Mouse (Mus musculus): ENCODE measurements around the gene Pnkp.

Gene Pnkp

DNA sequence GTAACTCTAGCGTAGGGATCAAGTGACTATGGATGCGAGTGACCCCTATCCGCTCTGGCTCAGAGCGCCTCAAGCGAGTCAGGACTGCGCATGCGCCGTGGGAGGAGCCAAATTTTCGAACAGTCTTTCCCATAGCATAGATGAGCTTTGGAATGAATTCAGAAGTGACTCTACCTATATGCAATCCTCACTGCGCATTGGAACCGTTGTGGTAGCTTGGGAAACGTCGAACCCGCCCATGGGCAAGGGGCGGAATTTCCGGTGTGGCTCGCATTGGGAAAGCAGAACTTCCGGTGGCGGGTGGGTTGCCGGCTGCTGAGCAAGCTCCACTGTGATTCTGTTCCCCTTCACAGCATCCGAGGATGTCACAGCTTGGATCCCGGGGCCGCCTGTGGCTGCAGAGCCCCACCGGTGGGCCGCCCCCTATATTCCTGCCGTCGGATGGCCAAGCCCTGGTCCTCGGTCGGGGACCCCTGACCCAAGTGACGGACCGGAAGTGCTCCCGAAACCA lies at the start of gene Pnkp:
Gene Pnkp, plus strand, starts transcription at position 98 of the 511 bp plus-strand sequence.
- in situ Hi-C loops (cut with MboI; ENCODE audit: low sequenced_read_pairs) = no loop called here

DNA sequence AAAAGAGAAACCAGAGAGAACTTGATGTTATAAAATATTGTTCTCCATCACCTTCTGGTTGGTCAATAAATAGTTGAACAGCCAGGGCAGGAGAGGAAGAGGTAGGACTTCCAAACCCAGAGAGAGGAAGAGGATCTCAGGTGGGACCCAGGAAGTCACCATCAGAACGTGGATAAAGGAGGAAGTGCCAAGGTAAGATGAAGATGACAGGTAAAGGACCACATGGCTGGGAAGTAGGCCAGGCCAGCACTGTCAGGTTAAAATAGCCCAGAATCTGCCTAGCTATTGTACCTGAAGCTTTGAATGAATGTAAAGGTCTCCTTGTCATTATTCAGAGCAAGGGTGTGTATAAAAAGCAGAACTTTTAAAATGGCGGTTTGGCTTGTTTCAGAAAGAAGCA lies 48.0 kb upstream of the Pnkp start:
- in situ Hi-C loops (cut with MboI; ENCODE audit: low sequenced_read_pairs) = no loop called here

DNA sequence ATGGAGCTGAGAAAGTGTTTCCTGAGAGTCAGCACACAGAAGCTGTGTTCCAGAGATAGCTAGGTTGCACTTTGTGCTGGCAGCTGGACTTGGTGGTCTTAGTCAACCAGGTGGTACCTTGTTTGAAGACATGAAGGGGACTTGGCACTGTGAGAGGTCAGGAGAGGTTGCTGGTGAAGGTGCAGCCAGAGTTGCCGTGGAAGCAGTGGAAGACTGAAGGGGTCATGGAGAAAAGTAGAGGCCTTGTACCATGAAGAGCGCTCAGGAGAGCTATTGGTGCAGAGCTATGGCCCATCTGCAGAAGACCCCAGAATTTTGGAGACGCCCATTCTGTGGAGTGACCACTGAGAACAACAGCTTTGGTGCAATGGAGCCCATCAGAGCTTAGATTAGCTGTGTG lies 47.5 kb upstream of the Pnkp start:
- in situ Hi-C loops (cut with MboI; ENCODE audit: low sequenced_read_pairs) = no loop called here

DNA sequence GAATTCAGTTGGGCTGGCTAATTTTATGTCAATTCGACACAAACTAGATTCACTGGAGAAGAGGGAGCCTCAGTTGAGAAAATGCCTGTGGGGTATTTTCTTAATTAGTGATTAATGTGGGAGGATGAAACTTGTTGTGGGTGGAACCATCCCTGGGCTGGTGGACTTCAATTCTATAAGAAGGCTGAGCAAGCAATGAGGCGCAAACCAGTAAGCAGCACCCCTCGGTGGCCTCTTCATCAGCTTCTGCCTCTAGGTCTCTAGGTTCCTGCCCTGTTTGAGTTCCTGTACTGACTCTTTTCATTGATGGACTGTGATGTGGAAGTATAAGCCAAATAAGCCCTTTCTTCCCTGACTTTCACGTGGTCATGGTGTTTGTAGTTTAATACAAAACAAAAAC lies 46.6 kb upstream of the Pnkp start:
- in situ Hi-C loops (cut with MboI; ENCODE audit: low sequenced_read_pairs) = no loop called here

DNA sequence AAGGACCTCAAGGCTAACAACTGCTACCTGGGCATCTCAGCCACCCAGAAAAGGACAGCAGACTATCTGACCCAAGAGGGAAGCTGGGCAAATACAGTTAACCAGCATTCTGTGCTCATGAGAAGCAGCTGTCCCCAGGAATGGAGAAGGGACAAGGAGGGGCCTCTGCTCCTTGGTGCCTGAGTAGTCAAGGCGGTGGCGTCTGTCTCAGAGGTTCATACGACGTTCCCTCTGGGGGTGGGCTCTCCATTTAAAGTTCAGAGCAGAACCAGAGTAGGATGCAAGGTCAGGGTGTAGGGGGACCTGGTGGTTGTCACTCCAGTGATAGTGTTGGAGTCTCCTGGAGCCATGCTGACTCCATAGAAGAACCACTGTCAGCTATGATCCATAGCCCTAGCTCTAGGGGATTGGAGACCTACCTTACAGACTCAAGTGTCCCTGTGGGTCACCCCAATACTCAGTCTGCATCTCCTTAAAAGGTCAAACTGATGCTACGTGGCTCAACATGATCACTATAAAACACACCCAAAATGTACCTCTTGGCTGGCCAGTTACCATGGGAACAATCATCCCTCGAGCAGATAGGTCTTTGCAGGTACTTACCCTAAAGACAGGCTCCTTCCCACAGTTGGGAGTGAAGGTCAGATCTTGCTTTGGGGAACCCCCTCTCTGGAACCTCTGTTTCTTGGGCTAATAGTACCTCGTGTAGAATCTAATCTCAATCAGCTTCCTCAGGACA lies 46.0 kb upstream of the Pnkp start:
- in situ Hi-C loops (cut with MboI; ENCODE audit: low sequenced_read_pairs) = no loop called here

DNA sequence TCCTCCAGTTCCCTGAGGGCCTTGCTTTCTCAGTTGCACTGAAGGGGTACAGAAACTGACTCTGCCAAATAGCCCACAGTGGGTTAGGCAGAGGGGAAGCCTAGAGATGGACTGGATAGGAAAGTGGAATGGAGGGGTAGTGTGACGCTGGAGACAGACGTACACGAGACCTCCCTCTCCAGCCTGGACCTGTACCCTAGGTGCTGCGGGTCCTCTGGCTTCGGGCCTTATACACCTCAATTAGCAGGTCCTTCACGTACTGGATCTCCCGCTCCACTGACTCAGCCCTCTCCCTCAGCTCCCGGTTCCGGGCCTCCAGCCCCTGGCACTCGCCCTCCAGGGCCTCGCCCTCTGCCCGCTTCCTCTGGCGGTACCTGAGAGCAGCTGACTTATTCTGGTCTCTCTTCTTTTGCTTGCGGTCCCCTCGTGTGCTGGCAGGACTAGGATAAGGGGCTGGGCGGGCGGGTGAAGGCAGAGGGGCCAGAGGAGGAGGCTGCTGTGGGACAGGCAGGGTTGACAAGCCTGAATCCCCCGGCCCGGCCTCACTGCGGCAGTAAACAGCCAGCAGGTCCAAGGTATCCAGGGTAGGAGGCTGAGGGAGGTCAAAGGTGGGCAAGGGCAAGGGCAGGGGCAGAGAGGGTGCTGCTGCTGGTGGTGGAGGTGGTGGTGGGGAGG lies 44.2 kb upstream of the Pnkp start:
- in situ Hi-C loops (cut with MboI; ENCODE audit: low sequenced_read_pairs) = no loop called here

DNA sequence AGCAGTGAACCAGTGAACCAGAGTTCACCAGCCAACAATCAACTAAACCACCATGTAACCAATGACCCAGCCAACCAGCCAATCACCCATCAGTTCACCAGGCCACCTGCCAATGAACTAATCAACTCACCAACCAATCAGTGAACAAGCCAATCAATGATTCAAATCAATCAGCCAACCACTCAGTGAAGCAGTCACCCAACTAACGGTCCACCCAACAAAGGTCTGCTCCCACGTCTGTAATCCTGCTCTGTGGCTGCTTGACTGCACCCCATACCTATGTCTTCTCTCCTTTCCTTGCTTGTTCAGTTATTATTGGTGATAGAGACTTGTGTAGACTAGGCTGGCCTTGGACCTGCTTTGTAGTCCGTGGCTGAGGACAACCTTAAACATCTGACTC lies 43.0 kb upstream of the Pnkp start:
- in situ Hi-C loops (cut with MboI; ENCODE audit: low sequenced_read_pairs) = no loop called here

DNA sequence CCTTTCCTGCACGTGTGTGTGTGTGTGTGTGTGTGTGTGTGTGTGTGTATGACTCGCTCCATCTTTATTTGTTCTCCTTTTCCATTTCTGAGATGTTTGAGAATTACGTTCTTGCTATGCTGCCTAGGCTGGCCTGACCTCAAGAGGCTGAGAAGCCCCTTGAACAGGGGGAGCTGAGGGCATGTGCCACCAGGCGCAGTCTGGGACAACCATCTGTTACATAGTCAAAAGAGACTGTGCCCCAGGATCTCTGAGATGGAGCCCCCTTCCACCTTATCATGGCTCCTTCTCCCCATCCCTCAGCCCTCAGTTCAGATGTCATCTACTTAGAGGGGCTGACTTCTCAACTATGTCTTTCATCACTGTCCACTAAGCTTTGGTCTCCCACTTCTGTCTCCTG lies 42.5 kb upstream of the Pnkp start:
- in situ Hi-C loops (cut with MboI; ENCODE audit: low sequenced_read_pairs) = no loop called here

DNA sequence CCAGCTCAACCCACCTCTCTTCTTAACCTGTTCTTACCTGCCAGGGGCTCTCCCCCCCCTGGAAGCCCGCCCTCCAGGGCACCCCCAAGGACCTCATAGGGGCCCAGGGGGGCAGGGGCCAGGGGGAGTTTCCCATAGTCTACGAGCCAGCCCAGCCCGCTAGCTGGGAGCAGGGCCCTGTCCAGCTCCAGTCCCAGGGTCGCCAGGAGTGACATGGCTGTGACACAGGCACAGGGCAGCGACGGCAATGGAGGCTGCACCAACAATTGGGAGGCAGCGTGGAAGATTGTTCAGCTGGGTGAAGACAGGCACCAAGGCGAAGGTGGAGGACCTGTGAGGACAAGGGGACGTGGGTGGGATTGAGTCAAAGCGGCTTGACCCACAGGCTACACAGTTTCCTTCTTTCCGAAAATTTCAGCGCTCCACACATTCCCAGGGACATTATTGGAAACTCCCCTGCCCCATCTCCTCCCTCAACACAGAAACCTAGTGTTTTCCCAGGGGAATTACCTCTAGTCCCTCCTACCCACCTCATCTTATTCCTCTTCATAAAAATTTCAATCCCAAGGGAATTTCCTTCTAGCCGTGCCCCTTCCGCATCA lies 41.9 kb upstream of the Pnkp start:
- in situ Hi-C loops (cut with MboI; ENCODE audit: low sequenced_read_pairs) = no loop called here

DNA sequence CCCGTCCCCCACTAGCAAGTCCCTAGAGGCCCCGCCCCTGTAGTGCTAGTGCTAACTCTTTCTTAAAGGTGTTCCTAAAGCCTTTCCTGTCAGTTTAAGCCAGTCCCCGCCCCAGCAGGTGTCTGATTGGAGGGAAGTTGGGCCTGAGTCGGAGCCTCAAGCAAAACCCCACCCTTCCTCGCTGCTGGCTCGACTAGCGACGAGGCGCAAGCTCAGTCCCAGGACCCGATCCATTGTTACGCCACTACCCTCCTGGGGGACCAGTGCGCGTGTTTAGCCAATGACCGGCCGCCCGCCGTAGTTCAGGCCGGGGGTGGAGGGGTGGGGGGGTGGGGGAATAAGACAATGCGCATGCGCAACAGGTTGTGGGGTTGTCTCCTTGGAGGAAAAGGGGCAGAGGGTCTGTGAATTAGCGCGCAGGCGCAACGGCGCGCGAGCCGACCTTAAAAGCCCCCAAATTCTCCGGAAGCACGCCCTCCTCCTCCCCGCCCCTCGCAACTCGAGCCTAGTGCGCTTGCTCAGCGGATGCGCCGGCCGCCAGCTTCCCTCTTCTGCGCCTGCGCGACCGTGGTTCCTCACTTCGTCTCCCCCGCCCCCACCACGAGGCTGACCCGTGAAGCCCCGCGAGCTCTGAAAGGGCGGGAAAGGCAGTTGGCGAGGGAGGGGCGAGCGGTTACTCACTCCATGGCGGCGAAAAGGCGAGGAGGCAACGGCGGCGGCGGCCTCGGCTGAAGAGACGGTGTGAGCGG lies 41.0 kb upstream of the Pnkp start, which contains the start of the genes Nup62 and Il4i1:
Gene Nup62, plus strand, starts transcription at position 368 of the 749 bp plus-strand sequence.
Gene Il4i1, plus strand, starts transcription at position 667 of the 749 bp plus-strand sequence.
- in situ Hi-C loops (cut with MboI; ENCODE audit: low sequenced_read_pairs) = no loop called here

DNA sequence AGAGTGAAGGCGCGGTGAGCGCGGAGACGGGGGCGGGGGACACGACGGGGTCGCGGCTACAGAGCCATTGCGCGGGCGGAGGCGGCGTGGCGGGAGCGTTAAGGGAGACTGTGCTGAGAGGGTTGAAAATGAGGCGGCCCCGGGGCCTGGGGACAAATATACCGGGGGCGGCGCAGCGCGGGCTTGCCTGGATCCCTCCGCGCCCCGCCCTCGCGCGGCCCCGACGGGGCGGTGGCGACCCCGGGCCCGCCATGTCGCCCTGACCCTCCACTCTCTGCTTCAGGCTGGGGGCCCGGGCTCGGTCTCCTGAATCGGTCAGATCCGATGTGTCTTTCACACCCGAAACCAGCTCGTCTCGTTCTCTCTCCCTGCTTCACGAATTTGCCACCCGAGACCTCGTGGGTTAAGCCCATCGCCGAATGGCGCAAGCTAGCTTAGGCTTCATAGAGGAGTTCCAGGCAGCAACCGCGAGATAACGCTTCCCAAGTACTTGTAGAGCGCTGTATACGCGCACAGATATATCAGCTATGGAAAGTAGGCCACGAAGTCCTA lies 40.4 kb upstream of the Pnkp start, which contains the start of gene Atf5:
Gene Atf5, minus strand, starts transcription at position 189 of the 552 bp plus-strand sequence.
- in situ Hi-C loops (cut with MboI; ENCODE audit: low sequenced_read_pairs) = no loop called here

DNA sequence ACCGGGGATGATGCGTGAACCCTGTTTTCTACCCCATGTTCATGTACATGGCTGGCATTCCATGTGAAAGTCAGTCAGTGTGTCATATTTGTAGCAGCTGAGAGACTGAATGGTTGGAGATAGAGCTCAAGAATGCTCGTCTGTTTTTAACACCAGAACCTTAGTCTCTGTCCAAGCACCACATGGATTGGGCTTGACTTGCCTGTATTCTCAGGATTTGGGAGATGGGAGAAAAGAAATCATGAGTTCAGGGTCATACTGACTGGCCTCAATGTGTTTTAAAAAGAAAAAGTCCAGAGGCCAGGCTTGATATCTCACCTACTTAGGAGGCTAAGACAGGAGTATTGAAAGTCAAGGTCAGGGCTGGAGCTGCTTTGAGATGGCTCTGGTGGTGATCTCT lies 39.5 kb upstream of the Pnkp start:
- in situ Hi-C loops (cut with MboI; ENCODE audit: low sequenced_read_pairs) = no loop called here

DNA sequence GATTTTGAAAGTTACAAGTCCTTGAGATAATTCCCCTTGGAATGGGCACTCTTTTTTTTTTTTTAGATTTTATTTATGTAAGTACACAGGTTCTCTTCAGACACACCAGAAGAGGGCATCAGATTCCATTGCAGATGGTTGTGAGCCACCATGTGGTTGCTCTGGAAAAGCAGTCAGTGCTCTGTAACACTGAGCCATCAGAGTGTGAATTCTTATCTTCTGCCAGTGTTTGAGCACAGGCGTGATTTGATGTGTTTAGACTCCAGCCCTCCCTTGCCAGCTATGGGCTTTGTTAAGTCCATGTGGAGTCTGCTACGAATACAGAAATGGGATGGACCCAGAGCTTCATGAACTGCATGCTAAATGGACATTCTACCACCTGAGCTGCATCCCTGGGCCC lies 38.8 kb upstream of the Pnkp start:
- in situ Hi-C loops (cut with MboI; ENCODE audit: low sequenced_read_pairs) = no loop called here

DNA sequence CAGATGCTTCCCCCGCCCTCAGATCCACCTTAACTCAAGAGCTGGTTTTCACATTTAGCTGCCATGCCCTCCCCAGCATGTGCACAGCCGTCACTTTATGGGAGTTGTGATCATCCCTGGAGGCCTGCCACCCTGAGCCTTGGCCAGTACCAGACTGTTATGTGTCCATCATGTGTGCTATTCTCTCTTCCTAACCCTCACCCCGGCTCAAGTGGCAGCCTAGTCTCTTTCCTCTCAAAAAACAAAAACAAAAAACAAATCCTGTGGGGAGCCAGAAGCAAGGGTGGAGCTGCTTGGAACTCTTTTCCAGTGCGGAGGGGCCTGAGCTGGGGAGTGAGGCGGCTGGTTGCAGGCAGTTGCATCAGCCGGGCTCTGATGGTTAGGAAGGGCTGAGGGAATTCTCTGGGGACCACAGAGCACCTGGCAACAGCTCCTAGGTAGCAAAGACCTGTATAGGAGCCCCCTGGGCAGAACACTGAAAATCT lies 38.1 kb upstream of the Pnkp start:
- in situ Hi-C loops (cut with MboI; ENCODE audit: low sequenced_read_pairs) = no loop called here

DNA sequence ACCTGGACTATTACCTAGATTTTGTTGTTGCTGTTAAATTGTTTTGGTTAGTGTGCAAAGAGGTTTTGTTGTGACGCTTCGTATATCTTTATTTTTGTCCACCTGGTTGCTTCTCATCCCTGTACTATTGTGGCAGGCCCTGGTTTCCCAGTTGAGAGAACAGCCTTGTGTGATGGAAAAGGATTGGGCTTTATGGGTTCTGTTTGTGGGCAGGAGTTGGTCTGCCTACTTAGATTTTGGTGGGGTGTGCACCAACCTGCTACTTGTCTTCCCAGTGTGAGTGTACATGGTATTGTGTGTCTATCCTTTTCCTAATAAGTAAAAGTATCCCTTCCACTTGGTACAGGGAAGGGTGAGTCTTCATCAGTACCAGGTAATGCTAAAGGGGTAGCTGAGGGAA lies 37.5 kb upstream of the Pnkp start:
- in situ Hi-C loops (cut with MboI; ENCODE audit: low sequenced_read_pairs) = no loop called here

DNA sequence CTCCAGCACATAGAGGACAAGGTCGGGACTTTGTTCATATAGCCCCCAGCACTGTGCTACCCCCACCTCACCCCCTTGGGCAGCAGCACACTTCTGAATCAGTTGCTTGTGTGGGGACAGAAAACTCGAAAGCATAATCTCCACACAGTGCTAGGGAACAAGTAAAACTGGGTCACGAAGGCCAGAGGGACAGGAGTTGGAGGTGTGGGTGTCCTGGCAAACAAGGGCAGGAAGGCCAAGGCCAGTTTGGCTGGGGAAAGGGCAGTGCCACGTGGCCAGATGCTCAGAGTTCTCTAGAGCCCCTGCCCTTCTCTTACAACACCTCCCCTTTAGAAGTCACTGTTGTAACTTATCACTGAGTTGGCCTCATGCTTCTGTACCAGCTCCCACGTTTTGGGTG lies 37.1 kb upstream of the Pnkp start:
- in situ Hi-C loops (cut with MboI; ENCODE audit: low sequenced_read_pairs) = no loop called here

DNA sequence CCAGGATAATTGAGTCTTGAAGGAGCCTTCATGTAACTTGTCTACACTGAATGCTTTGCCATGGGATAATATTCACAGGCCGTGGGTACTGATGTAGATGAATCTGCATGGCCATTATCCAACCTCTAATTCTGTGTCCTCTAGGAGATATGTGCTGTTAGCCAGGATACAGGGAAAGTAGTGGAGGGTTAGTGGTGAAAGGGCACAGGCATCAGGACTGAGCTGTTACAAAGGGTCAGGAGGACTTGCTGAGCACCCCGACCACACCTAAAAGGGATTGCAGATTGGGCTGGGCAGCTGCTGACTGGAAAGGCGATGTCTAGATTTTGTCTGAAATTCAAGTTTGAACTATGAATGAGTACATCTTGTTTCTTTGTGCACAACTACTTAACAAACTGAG lies 36.4 kb upstream of the Pnkp start:
- in situ Hi-C loops (cut with MboI; ENCODE audit: low sequenced_read_pairs) = no loop called here

DNA sequence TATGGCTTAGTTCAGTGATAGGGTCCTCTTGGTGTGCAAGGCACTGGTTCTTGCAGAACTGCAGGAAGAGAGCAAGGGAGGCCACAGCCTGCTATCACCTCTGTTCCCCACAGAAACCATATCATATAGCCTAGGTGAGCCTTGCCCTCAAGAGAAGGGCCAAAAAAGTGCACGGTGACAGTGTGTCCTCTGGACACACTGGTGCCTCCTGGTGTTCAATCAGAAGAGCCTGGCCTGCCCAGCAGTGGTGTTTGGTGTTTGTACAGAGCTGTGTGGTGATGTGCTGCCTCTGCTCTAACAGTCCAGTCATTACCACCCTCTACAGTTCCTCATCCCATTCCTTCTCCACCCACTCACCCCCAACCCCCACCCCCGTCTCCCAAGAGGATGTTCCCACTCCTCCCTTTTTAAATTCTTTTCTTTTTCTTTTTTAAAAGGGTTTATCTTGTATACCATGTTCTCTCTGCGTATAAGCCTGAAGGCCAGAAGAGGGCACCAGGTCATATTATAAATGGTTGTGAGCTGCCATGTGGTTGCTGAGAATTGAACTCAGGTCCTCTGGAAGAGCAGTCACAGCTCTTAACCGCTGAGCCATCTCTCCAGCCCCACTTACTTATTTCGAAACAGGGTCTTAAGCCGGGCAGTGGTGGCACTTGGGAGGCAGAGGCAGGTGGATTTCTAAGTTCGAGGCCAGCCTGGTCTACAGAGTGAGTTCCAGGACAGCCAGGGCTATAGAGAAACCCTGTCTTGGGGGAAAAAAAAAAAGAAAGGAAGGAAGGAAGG lies 35.1 kb upstream of the Pnkp start:
- in situ Hi-C loops (cut with MboI; ENCODE audit: low sequenced_read_pairs) = no loop called here

DNA sequence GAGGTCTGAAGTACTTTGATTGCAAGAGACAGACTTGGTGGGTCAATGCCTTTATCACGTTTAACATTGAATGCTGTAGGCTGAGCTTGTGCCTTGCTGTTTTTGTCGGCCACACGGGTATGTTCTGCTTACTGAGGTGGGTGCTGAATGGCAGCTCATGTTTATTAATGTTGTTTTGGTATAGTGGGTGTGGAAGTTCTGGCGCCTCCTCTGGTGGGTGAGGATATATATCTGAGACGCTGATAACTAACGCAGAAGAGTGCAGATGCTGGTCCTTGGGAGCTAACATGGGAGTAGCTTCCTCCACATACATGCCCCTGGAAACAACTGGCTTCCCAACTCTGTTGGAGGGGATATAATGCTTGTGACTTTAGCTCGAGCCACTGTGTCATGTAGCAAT lies 33.5 kb upstream of the Pnkp start:
- in situ Hi-C loops (cut with MboI; ENCODE audit: low sequenced_read_pairs) = no loop called here

DNA sequence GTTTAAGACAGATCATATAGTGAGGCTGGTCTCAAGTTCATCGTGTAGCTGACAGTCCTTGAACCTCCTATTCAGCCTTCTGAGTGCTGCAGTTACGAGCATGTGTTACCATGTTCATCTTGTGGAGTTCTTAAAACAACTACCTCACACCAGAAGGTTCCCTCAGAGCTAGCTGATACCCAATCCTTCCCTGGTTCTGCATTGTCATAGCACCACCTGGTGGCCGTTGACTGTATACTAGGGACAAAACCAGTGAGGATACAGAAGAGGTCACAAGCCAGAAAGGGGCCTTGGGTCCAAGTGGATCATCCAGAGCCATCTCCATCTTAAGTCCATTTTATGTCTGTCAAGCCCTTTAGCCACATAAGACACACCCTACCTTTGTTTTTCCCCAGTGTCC lies 32.1 kb upstream of the Pnkp start:
- in situ Hi-C loops (cut with MboI; ENCODE audit: low sequenced_read_pairs) = no loop called here
